Mouse (Mus musculus) heart, embryonic 16.5 days (tissue): Measurements from ENCODE around the gene Ankrd23. TPM values are rescaled to one million over a fixed set of nuclear protein-coding genes. Genes with fewer than 3 reads are reported as not detected.

ENCODE experiments used
- ATAC-seq: fragments of 200-750 bp; cut with Nextera tagmentation; replicated peaks from 2 replicates; pipeline ENCODE4 v1.8.0; 2017; ENCODE audit warnings: moderate number of reproducible peaks; ENCODE audit not compliant: insufficient read depth, low FRiP score; ENCODE audit errors: extremely low read depth
- H3K27ac ChIP-seq: fragments of 300-500 bp; sonication (generic); 2 replicates; pipeline ENCODE4 v1.5.1; 2014; ENCODE audit warnings: mild to moderate bottlenecking, low read length, control low read depth, moderate library complexity
- H3K27me3 ChIP-seq: fragments of 300-500 bp; sonication (generic); 2 replicates; pipeline ENCODE4 v1.6.1; 2014; ENCODE audit warnings: low read length, mixed read lengths; ENCODE audit not compliant: control insufficient read depth, insufficient read depth
- H3K36me3 ChIP-seq: fragments of 300-500 bp; sonication (generic); 2 replicates; pipeline ENCODE4 v1.6.1; 2014; ENCODE audit not compliant: control insufficient read depth, insufficient read depth
- H3K4me1 ChIP-seq: fragments of 300-500 bp; sonication (generic); 2 replicates; pipeline ENCODE4 v1.6.1; 2014; ENCODE audit warnings: low read length, mixed read lengths; ENCODE audit not compliant: control insufficient read depth, insufficient read depth
- H3K4me2 ChIP-seq: fragments of 300-500 bp; sonication (generic); 2 replicates; pipeline ENCODE4 v1.6.1; 2014; ENCODE audit warnings: low read depth, mild to moderate bottlenecking, control low read depth, low read length
- H3K4me3 ChIP-seq: fragments of 300-500 bp; sonication (generic); 2 replicates; pipeline ENCODE4 v1.5.1; 2014; ENCODE audit warnings: mild to moderate bottlenecking, control low read depth, low read length
- H3K9ac ChIP-seq: fragments of 300-500 bp; sonication (generic); 2 replicates; pipeline ENCODE4 v1.6.1; 2014; ENCODE audit warnings: low read length, control low read depth
- H3K9me3 ChIP-seq: fragments of 300-500 bp; sonication (generic); replicated peaks from 2 replicates; pipeline ENCODE4 v1.6.1; 2016; ENCODE audit warnings: low read length; ENCODE audit not compliant: control insufficient read depth
- WGBS: fragments of 180-500 bp; shearing (Covaris S2); extraction: QIAGEN DNeasy Blood & Tissue Kit; methylation state at CpG from one replicate; pipeline ENCODE4 v1.1.7; 2014; 5-methylcytosine and 5-hydroxymethylcytosine counted together
- polyA plus RNA-seq: library from polyadenylated mRNA; unstranded; fragments of >200 nt; fragmentation: Nextera tagmentation; extraction: Ambion mirVana; gene quantifications from 2 replicates; pipeline ENCODE4 v1.2.1, GENCODE M21; 2015

Ankrd23 gene
- polyA plus RNA-seq, 1 experiment from 2014 or later: 30.2 TPM

GRCm38 (mm10) chr1:36567818-36568603 is 31.3 kb upstream of the Ankrd23 start:
- ATAC-seq: peak; percentile 21; the same call in 1 of the 2 replicates
- no peaks in the 10 kb centered on the region for H3K9me3 ChIP-seq
- peaks cover 29% of the 10 kb centered on the region for H3K4me1 ChIP-seq
- H3K9ac ChIP-seq: 0 out of 2 replicates have a peak overlapping the region, but pooled peaks have one; percentile 4
- peak overlapping the region; percentile 46 for H3K27ac ChIP-seq
- no peaks in the 10 kb centered on the region for H3K27me3 ChIP-seq
- WGBS: 53% methylated on average over 21 of the region's 21 CpGs
- H3K36me3 ChIP-seq: no peaks in the 10 kb centered on the region
- no peak overlapping the region for H3K4me2 ChIP-seq
- no peak overlapping the region for H3K4me3 ChIP-seq

- ATAC-seq: no peak
- Histone ChIP-seq H3K4me1 (peaks cover 23% of the 10 kb centered on the region), H3K4me2 (no peak overlapping the region), H3K9me3 (no peaks in the 10 kb centered on the region), H3K36me3 (no peaks in the 10 kb centered on the region), H3K9ac (no peak overlapping the region), H3K27me3 (no peaks in the 10 kb centered on the region), H3K4me3 (no peak overlapping the region), H3K27ac (no peak overlapping the region)
- 27% methylated on average over 2 of the region's 2 CpGs for WGBS
These were observed 29.7 kb upstream of the Ankrd23 start for GRCm38 (mm10) chr1:36566425-36566824.

- Histone ChIP-seq H3K9ac (no peak overlapping the region), H3K9me3 (no peaks in the 10 kb centered on the region), H3K36me3 (no peaks in the 10 kb centered on the region), H3K4me2 (no peak overlapping the region), H3K4me1 (peaks cover 25% of the 10 kb centered on the region), H3K27ac (no peak overlapping the region), H3K27me3 (no peaks in the 10 kb centered on the region), H3K4me3 (no peak overlapping the region)
- ATAC-seq: no peak
- WGBS: 63% methylated on average over 6 of the region's 6 CpGs
These were observed 27.4 kb upstream of the Ankrd23 start for GRCm38 (mm10) chr1:36564101-36564500.

GRCm38 (mm10) chr1:36563632-36564031 is 26.9 kb upstream of the Ankrd23 start:
- no peak overlapping the region for H3K9ac ChIP-seq
- no peak overlapping the region for H3K4me2 ChIP-seq
- no peaks in the 10 kb centered on the region for H3K36me3 ChIP-seq
- no peak overlapping the region for H3K4me3 ChIP-seq
- H3K27me3 ChIP-seq: no peaks in the 10 kb centered on the region
- no peak overlapping the region for H3K27ac ChIP-seq
- 73% methylated on average over 4 of the region's 4 CpGs for WGBS
- peaks cover 28% of the 10 kb centered on the region for H3K4me1 ChIP-seq
- ATAC-seq: no peak
- no peaks in the 10 kb centered on the region for H3K9me3 ChIP-seq

GRCm38 (mm10) chr1:36563197-36563596 is 26.5 kb upstream of the Ankrd23 start:
- peaks cover 27% of the 10 kb centered on the region for H3K4me1 ChIP-seq
- H3K9ac ChIP-seq: no peak overlapping the region
- no peak overlapping the region for H3K4me3 ChIP-seq
- no peak overlapping the region for H3K27ac ChIP-seq
- no peaks in the 10 kb centered on the region for H3K36me3 ChIP-seq
- ATAC-seq: no peak
- no peak overlapping the region for H3K4me2 ChIP-seq
- H3K27me3 ChIP-seq: no peaks in the 10 kb centered on the region
- 82% methylated on average over 2 of the region's 2 CpGs for WGBS
- H3K9me3 ChIP-seq: no peaks in the 10 kb centered on the region

- ATAC-seq: no peak
- Histone ChIP-seq H3K4me2 (no peak overlapping the region), H3K27me3 (no peaks in the 10 kb centered on the region), H3K9ac (no peak overlapping the region), H3K9me3 (no peaks in the 10 kb centered on the region), H3K4me3 (no peak overlapping the region), H3K4me1 (peaks cover 25% of the 10 kb centered on the region), H3K36me3 (no peaks in the 10 kb centered on the region), H3K27ac (no peak overlapping the region)
- WGBS: 51% methylated on average over 4 of the region's 4 CpGs
These were observed 25.7 kb upstream of the Ankrd23 start for GRCm38 (mm10) chr1:36562388-36562787.

GRCm38 (mm10) chr1:36560903-36561302 is 24.2 kb upstream of the Ankrd23 start:
- no peak for ATAC-seq
- H3K4me2 ChIP-seq: no peak overlapping the region
- peak overlapping the region; percentile 17 for H3K27ac ChIP-seq
- no peak overlapping the region for H3K4me3 ChIP-seq
- no peaks in the 10 kb centered on the region for H3K9me3 ChIP-seq
- no peaks in the 10 kb centered on the region for H3K36me3 ChIP-seq
- no peaks in the 10 kb centered on the region for H3K27me3 ChIP-seq
- H3K9ac ChIP-seq: no peak overlapping the region
- H3K4me1 ChIP-seq: peaks cover 27% of the 10 kb centered on the region
- 50% methylated on average over 6 of the region's 6 CpGs for WGBS

GRCm38 (mm10) chr1:36559888-36560287 is 23.2 kb upstream of the Ankrd23 start:
- 66% methylated on average over 5 of the region's 5 CpGs for WGBS
- Histone ChIP-seq H3K36me3 (no peaks in the 10 kb centered on the region), H3K9ac (no peak overlapping the region), H3K4me3 (no peak overlapping the region), H3K27ac (0 out of 2 replicates have a peak overlapping the region, but pooled peaks have one; percentile 1), H3K27me3 (no peaks in the 10 kb centered on the region), H3K9me3 (no peaks in the 10 kb centered on the region), H3K4me1 (peaks cover 37% of the 10 kb centered on the region), H3K4me2 (no peak overlapping the region)
- no peak for ATAC-seq

- Histone ChIP-seq H3K9ac (peak overlapping the region; percentile 98; the same call in 1 of the 2 replicates), H3K4me3 (peak overlapping the region; percentile 90), H3K27me3 (no peaks in the 10 kb centered on the region), H3K27ac (peak overlapping the region; percentile 98; the same call in 1 of the 2 replicates), H3K4me1 (peaks cover 41% of the 10 kb centered on the region), H3K9me3 (no peaks in the 10 kb centered on the region), H3K36me3 (peaks cover 1% of the 10 kb centered on the region; the same call in 1 of the 2 replicates), H3K4me2 (peak overlapping the region; percentile 73)
- WGBS: 8% methylated on average over 4 of the region's 4 CpGs
- ATAC-seq: no peak
These were observed 22.6 kb upstream of the Ankrd23 start for GRCm38 (mm10) chr1:36559256-36559655.
